Mouse (Mus musculus): ENCODE measurements around the gene Frat2.

The Frat2 gene

DNA sequence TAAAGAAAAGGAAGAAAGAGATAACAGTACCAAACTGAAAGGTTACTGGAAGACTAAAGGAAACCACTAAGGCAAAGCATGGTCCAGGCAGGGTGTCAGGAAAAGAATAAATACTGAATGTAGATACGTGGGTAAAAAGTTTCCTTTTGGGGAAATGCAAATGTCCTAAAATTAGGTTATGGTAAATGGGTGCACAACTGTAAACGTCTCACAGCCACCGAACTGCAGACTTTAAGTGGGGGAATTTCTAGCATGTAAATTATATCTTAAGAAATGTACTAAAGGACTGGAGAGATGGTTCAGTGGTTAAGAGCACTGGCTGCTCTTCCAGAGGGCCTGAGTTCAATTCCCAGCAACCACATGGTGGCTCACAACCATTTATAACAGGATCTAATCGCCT lies 29.2 kb downstream of the Frat2 start:
- no peak for DNase-seq (ENCODE audit: low spot score in 2 of 2)

DNA sequence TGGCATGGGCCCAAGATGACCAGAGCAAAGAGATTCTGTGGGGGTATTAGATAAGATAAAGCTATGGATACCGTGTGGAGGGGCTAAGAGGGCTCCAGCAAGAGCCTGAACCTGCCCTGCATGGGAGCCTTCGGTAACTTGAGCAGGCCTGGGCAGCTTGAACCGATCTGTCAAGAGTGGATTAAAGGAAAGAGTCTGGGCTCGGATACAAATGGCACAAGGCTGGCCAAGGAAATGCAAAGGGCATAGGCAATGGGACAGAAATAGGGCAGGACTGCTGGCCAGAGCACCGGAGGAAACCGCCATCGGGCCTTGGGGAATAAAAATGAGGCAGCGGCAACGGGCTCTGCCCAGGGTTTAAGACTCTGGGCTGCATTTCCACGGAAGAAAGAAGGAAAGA lies 30.6 kb downstream of the Frat2 start:
- DNase-seq (ENCODE audit: low spot score in 2 of 2): peak in 1 of 2 experiments; percentile 51

DNA sequence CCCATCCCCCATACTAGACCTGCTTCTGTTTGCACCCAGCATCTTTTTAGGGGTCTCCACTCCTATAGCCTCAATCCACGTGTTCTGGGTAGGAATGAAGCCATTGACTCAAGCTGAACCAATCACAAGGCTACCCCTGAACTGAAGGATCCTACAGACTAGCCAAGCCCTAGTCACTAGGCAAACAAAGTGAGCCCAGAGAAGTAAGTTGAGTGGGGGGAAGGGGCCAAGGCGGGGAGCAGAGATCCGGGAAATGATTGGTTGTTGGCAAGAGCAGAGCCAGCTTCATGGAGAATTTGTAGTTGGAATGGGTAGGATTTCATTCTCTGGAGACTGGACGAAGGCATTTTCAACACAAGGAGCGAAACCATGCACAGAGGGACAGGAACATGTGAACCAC lies 31.0 kb downstream of the Frat2 start:
- DNase-seq (ENCODE audit: low spot score in 2 of 2): no peak

DNA sequence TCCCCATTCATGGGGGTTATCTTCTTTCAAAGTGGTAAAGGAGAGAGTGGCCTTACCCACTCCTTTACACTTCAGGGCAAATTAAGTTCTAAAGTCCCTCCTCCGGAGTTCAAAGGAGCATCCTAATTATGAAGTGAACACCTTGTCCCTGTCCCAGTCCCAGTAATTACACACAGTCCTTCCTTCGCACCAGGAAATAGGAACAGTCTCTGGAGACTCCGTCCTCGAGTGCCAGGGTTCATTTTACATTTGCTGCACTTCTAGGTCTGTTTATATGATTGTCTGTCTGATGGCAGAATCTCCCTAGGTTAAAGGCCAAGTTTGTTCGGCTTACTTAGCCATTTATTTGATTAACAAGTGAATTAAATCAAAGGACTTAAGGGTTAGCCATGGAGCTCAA lies 31.5 kb downstream of the Frat2 start:
- no peak for DNase-seq (ENCODE audit: low spot score in 2 of 2)

DNA sequence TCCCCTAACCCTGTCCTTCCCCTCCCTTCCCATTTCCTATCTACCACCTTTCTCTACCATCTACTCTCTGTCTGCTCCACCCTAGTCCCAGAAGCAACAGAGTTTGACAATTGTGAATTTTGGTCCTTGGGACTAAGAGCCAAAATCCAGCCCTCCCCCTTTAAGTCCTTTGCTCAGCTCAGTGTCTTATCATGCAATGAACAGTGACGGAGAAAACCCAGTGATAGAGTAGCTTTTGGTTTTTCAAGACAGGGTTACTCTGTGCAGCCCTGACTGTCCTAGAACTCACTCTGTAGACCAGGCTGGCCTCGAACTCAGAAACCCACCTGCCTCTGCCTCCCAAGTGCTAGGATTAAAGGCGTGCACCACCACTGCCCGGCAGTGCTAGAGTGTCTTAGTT lies 34.6 kb downstream of the Frat2 start:
- no peak for DNase-seq (ENCODE audit: low spot score in 2 of 2)

DNA sequence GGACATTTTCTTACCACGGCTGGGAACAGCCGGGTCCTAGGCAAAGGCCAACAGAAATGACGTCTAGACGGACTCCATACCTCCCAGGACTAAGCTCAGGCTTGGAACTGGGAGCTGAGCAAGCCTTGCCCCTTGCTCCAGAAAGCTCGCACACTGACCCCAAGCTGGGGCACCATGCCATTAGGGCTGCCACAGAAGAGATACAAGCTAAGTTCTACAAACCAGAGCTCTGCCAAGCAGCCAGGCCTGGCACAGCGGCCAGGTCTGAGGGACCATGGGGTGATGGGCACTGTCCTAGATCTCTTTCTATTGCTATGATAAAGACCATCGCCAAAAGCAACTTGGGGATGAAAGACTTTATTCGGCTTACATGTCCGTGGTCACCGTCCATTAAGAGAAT lies 35.4 kb downstream of the Frat2 start:
- DNase-seq (ENCODE audit: low spot score in 2 of 2): peak in 1 of 2 experiments; percentile 56

DNA sequence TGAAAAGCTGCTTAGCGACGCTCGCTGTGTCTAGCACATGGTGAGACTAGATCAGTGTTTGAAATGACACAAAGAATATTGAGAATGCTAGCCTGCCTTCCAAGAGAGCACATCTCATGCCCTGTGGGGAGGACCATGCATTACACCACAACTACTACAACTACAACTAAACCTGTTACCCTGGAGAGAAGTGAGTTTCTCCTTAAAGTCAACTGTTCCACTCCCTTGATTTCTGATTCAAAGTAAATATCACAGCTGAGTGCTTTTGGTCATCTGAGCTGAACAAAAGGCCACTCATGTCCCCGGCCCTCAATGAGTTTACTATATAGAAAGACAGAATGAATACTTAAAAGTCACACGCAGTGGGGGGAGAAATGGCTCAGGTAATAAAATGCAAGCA lies 37.9 kb downstream of the Frat2 start:
- no peak for DNase-seq (ENCODE audit: low spot score in 2 of 2)

DNA sequence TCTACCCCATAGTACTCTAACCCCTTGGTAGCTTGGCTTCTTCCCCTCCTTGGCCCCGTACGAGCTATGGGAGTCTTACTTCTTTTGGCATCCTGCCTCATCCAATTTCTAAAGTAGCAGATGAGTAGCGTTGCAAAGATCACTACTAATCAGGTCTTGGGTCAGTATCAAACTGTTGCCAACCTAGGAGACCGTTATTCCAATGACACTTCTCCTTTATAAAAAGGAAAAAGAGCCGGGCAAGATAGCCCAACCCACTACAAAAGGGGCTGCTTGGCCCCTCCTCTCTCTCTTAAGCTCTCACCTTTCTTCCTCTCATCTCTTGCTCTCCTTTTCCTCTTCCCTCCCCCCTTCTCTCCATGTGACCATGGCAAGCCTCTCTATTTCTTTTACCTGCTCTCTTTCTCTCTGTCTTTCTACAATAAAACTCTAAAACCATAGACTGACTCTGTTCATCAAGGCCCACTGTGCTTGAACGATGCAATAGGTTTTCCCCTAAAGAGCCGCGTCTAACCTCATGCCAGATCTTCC lies 39.8 kb downstream of the Frat2 start:
- DNase-seq (ENCODE audit: low spot score in 2 of 2): no peak

DNA sequence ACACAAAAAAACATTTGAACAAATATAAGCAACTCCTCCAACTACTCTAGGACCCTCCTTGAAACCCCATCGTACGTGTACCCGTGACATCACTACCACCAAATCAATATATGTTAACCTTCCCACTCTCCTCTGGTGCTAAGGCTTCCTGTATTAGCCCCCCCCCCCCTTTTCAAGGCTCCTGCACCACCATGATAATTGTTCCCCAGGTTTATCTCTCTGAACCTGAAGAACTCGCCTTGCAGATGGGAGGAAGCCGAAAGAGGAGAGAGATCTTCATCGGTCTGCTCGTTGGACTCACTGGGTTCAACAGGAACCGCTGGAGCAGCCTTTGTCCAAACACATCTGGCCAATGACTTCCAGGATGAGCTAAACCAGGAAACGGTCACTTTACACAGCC lies 40.4 kb downstream of the Frat2 start:
- no peak for DNase-seq (ENCODE audit: low spot score in 2 of 2)

DNA sequence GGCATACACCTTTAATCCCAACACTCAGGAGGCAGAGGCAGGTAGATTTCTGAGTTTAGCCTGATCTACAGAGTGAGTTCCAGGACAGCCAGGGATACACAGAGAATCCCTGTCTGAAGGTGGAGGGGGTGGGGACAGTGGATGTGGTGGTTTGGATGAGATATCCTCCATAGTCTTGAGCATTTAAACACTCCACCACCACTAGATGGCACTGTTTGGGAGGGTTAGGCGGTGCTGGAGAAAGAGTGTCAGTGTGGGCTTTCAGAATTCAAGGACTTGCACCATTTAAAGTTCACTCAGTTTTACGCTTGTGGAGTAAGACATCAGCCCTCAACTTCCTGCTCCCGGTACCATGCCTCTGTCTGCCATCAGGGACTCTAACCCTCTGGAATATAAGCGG lies 42.1 kb downstream of the Frat2 start:
- no peak for DNase-seq (ENCODE audit: low spot score in 2 of 2)

DNA sequence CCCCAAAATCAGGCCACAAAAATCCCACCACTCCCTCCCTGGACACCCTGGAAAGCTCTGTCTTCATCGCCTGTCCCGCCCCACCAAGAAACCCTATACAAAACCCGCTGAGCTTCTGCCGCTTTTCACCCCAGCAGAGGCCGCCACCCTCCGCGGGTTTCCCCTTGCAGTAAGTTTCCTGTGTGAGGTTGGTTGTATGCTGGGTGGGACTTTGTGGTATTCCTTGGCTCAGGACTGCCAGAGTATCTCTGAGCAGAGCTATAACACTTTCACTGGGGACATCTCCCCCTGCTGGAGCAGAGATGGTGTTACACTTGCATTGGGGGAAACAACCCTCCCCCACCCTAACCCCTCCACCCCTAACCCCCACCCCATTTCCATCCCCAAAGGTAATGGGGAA lies 44.6 kb downstream of the Frat2 start:
- no peak for DNase-seq (ENCODE audit: low spot score in 2 of 2)

DNA sequence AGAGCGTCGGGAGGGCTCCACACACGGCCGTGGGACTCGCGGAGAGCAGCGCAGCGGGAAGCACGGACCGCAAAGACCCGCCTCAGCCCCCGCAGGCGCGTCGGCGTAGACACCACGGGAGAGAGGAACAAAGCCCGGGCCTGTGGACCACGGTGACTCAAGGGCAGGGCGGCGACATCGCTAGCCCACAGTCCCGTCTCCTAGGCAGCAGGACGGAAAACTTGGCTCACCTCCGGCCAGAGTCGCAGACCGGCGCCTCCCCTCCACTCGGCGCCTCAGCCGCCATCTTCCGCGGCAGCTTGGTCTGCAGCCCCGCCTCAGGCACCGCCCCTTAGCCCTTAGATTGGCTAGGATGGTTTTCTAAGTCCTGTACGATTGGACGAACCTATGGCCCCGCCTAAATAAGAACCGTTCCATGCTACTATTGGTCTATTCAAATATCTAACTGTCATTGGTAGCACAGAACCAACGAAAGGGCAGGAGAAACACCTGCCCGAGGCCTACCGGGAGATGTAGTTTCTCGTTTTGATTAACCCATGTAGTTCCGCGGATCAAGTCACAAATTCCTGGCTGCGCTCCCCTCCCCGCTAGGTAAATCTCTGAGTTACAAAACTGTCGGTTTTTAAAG lies 46.1 kb downstream of the Frat2 start, which contains the start of gene Arhgap19:
Gene Arhgap19, minus strand, starts transcription at position 306 of the 628 bp plus-strand sequence.
- peak; percentile 82 to 91 for DNase-seq (ENCODE audit: low spot score in 2 of 2)

DNA sequence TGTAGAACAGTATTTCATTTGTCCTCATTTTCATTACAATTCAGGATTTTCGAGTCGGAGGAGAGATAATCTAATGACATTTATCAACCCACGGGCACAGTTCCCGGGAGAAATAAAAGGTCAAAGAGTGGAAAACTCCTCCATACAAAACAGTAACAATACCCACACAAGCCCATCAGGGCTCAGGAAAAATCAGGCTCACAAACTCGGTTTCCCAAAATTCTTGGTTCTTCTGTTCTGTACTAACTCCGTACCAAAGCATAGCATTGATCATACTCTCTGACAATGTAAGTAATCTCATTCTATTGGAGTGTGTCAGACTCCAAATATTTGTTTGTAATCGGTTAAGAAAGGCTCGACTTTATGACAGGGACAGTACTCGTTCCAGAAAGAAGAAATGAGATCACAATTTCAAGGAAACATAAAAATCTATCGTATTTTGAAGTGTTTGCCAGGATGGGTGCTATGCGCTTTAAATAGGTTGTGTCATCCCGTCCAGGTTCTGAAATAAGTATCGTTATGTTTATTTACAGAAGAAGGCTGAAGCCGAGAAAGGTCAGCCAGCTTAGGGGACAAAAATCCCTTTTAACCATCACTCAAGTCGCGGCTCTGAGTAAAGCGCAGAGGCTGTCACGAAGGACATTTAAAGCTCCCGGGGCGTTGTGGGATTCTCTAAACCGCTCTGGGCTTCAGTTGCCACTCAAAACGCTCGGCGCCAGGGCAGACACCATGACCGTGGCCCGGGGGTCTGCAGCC lies 46.8 kb downstream of the Frat2 start:
- peak in 1 of 2 experiments; percentile 6 for DNase-seq (ENCODE audit: low spot score in 2 of 2)

DNA sequence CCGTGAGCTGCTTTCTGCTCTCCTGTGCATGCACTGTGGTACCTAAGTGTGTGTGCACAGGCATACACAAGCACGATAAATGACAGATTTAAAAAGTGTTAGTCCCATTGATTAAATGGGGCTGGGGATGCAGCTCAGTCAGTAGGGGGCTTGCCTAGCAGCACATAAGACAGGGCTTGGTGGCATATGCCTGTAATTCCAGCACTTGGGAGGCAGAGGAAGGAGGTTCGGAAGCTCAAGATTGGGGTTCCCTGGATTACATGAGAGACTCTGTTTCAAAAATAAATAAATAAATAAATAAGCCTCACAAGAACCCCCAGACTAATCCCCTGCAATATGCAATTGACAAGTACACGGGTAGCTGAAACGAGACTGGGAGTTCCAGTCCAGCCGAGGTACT lies 47.5 kb downstream of the Frat2 start:
- DNase-seq (ENCODE audit: low spot score in 2 of 2): no peak

DNA sequence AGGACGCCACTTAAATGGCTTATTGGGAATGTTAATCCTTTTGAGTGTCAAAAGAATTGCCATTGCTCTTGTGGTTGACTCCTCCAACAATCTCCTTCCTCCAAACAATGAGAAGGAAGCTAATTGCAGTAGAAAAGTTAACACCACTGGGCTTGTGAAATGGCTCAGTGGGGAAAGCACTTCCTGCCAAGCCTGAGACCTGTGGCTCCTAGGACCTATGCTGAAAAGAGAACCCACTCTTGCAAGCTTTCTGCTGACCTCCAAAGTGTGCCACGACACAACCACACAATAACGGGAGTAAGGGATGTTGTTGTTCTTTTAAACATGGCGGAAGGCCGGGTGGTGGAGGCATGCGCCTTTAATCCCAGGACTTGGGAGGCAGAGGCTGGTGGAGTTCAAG lies 50.4 kb downstream of the Frat2 start:
- DNase-seq (ENCODE audit: low spot score in 2 of 2): no peak

DNA sequence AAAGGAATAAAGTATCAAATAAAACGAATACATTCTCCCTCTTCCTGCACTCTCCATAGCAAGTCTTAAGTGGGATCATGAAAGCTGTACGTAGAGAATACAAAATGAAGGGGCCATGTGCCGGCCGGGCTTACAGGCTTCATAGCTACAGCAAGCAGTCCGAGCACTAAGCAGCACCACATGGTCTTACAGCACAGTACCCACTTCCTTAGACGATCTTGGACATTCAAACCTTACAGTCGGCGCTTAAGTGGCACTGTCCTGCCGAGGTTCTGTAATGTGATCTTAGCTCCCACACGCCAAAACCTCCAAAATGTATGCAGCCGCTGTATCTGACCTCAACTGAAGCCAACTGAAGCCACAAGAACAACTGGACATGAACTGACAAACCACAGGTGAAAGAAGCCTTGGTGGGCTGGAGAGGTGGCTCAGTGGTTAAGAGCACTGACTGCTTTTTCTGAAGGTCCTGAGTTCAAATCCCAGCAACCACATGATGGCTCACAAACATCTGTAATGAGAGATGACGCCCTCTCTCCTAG lies 51.1 kb downstream of the Frat2 start:
- DNase-seq (ENCODE audit: low spot score in 2 of 2): no peak

DNA sequence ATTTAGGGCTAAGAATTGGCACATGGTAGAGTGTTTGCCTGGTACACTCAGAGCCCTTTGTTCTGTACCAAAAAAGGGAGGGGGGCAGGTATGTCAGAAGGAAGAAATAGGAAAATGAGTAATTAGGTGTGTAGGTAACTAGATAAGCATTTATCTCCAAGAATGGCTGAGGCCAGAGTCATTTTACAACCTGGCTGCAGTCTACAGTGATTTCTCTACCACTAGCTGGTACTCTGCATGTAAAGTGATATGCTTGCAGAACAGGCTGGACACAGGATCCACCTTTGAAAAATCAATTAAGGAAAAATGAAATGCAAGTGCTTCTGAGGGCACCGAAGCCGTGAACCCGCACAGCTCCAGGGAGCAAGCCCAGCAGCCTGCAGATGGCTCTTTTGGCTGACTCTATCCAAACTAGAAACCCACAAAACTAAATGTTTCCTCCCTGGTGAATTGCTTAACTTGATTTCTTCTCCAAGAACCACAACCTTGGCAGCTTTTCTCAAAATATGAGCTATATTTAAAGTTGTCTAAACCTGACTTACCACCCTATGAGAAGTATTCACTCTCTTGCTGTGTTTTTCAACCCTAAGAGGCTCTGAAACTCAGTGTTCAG lies 51.7 kb downstream of the Frat2 start:
- no peak for DNase-seq (ENCODE audit: low spot score in 2 of 2)

Data from urinary bladder, postnatal 36 days (tissue).